Mouse (Mus musculus): ENCODE results near the gene H2-DMb1. TPM values are rescaled to one million over a fixed set of nuclear protein-coding genes. Genes with fewer than 3 reads are reported as not detected.

Gene H2-DMb1
- total RNA-seq, 2 experiments from 2014 or later: 1.1 to 1.6 TPM

- intact Hi-C loops (cut with DNase I): no loop called here
- DNase-seq (ENCODE audit: low spot score in 2 of 2): no peak
Measured at GRCm38 (mm10) chr17:34183564-34184219, 30.8 kb downstream of the H2-DMb1 start.

GRCm38 (mm10) chr17:34185526-34185925 is 32.7 kb downstream of the H2-DMb1 start:
- no peak for DNase-seq (ENCODE audit: low spot score in 2 of 2)
- intact Hi-C loops (cut with DNase I): no loop called here

- intact Hi-C loops (cut with DNase I): no loop called here
- no peak for DNase-seq (ENCODE audit: low spot score in 2 of 2)
Measured at GRCm38 (mm10) chr17:34186885-34187260, 34.0 kb downstream of the H2-DMb1 start.

GRCm38 (mm10) chr17:34187261-34187916 is 34.5 kb downstream of the H2-DMb1 start, which contains the start of the genes Tap1 and Psmb9:
Tap1 (plus strand) TSS chr17:34187553.
Psmb9 (minus strand) TSS chr17:34187764.
- peak; percentile 96 to 97 for DNase-seq (ENCODE audit: low spot score in 2 of 2)
- intact Hi-C loops (cut with DNase I): no loop called here

- intact Hi-C loops (cut with DNase I): no loop called here
- no peak for DNase-seq (ENCODE audit: low spot score in 2 of 2)
Measured at GRCm38 (mm10) chr17:34188010-34188409, 35.1 kb downstream of the H2-DMb1 start.

GRCm38 (mm10) chr17:34188986-34189385 is 36.1 kb downstream of the H2-DMb1 start:
- intact Hi-C loops (cut with DNase I): no loop called here
- no peak for DNase-seq (ENCODE audit: low spot score in 2 of 2)

GRCm38 (mm10) chr17:34192852-34193251 is 40.0 kb downstream of the H2-DMb1 start:
- no peak for DNase-seq (ENCODE audit: low spot score in 2 of 2)
- intact Hi-C loops (cut with DNase I): no loop called here

GRCm38 (mm10) chr17:34193468-34193867 is 40.6 kb downstream of the H2-DMb1 start:
- no peak for DNase-seq (ENCODE audit: low spot score in 2 of 2)
- intact Hi-C loops (cut with DNase I): no loop called here

GRCm38 (mm10) chr17:34194723-34195122 is 41.9 kb downstream of the H2-DMb1 start:
- intact Hi-C loops (cut with DNase I): no loop called here
- DNase-seq (ENCODE audit: low spot score in 2 of 2): no peak

GRCm38 (mm10) chr17:34196491-34196890 is 43.6 kb downstream of the H2-DMb1 start:
- intact Hi-C loops (cut with DNase I): no loop called here
- DNase-seq (ENCODE audit: low spot score in 2 of 2): no peak

- peak; percentile 87 to 91 for DNase-seq (ENCODE audit: low spot score in 2 of 2)
- intact Hi-C loops (cut with DNase I): no loop called here
Measured at GRCm38 (mm10) chr17:34196941-34197894, 44.3 kb downstream of the H2-DMb1 start, which contains the start of gene Psmb8. Psmb8 (plus strand) TSS chr17:34197721.

GRCm38 (mm10) chr17:34197904-34198520 is 45.1 kb downstream of the H2-DMb1 start:
- DNase-seq (ENCODE audit: low spot score in 2 of 2): no peak
- intact Hi-C loops (cut with DNase I): no loop called here

GRCm38 (mm10) chr17:34198521-34198912 is 45.6 kb downstream of the H2-DMb1 start:
- DNase-seq (ENCODE audit: low spot score in 2 of 2): no peak
- intact Hi-C loops (cut with DNase I): no loop called here

- DNase-seq (ENCODE audit: low spot score in 2 of 2): no peak
- intact Hi-C loops (cut with DNase I): no loop called here
Measured at GRCm38 (mm10) chr17:34199050-34199619, 46.3 kb downstream of the H2-DMb1 start.

GRCm38 (mm10) chr17:34200047-34200446 is 47.2 kb downstream of the H2-DMb1 start:
- intact Hi-C loops (cut with DNase I): no loop called here
- no peak for DNase-seq (ENCODE audit: low spot score in 2 of 2)

GRCm38 (mm10) chr17:34200772-34201505 is 48.1 kb downstream of the H2-DMb1 start:
- no peak for DNase-seq (ENCODE audit: low spot score in 2 of 2)
- intact Hi-C loops (cut with DNase I): no loop called here

GRCm38 (mm10) chr17:34201506-34202055 is 48.7 kb downstream of the H2-DMb1 start:
- intact Hi-C loops (cut with DNase I): no loop called here
- DNase-seq (ENCODE audit: low spot score in 2 of 2): no peak

GRCm38 (mm10) chr17:34202760-34203442 is 50.0 kb downstream of the H2-DMb1 start:
- no peak for DNase-seq (ENCODE audit: low spot score in 2 of 2)
- intact Hi-C loops (cut with DNase I): no loop called here
